Mouse (Mus musculus) megakaryocyte, adult 5-6 weeks (primary cell): ENCODE measurements around the gene Krtcap3. TPM values are rescaled to one million over a fixed set of nuclear protein-coding genes. Genes with fewer than 3 reads are reported as not detected.
A peak's percentile ranks its signal among the peaks of the same experiment; 100 is the strongest.
"Not testable (repeated sequence)": the region's sequence is repeated elsewhere in the genome, so short reads cannot be mapped to it uniquely, and the experiment has no call there.

Experiments
- ATAC-seq: 2 replicates; pipeline ENCODE4 v1.8.0; 2016; ENCODE audit warnings: mild to moderate bottlenecking, inconsistent platforms; ENCODE audit not compliant: poor library complexity, severe bottlenecking
- total RNA-seq, 2 experiments: library from RNA; stranded (forward) in 1 of 2; stranded (reverse) in 1 of 2; fragments of 153-499, 151-499 nt in 1 of 2; fragments of 221-1000, 200-1000 nt in 1 of 2; gene quantifications; 2 replicates each; pipeline versions ENCODE4 v1.2.3 to v1.2.4; 2015 to 2017

Gene Krtcap3
- total RNA-seq (2015) (5.1 and 5.4 TPM in 2 replicates), total RNA-seq (2017) (3.6 and 6.7 TPM in 2 replicates)

- ATAC-seq = peak; percentile 34; the same call in 1 of the 2 replicates
Measured at GRCm38 (mm10) chr5:31251541-31252101, at the start of gene Krtcap3. Krtcap3 (plus strand) TSS chr5:31251691.

DNA sequence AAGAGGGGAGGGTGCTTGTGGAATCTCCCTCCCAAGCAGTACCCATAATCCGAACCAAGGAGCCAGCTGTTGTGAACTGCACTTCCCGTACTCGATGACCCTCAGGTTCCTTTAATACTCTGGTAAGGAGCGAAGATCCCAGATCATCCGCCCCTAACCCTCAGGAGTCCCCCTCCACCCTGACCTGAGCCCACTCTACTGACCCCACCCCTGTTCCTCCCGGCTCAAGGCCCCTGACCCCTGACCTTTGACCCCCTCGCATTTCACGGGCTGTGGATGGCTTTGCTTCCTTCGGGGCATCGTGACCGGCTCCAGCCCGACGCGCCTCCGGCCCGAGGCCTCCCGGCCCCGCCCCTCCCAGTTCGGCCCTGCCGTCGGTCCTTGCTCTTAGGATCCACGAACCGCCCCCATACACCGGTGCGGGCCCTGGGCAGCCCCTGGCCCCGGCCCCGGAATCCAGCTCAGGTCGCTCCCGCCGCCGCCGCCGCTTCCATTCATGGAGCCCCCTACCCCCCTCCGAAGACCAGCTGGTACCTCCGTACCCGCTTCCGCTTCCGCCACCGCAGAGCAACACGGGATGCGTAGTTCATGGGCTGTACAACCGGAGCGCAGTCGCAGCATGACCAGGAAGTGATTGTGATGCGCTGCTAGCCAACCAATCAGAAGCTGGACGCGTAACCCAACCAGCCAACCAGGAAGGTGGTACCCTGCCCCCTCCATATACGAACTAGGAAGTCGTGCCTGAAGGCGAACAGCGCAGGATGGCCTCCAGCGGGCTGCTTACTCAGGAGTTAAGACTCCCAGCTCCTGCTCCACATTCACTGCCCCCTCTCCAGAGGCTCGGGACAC, 49.5 kb upstream of the Krtcap3 start, which contains the start of gene Zfp513:
Zfp513 (minus strand) TSS at position 562 of the 849 bp plus-strand sequence.
- peak; percentile 95 for ATAC-seq

DNA sequence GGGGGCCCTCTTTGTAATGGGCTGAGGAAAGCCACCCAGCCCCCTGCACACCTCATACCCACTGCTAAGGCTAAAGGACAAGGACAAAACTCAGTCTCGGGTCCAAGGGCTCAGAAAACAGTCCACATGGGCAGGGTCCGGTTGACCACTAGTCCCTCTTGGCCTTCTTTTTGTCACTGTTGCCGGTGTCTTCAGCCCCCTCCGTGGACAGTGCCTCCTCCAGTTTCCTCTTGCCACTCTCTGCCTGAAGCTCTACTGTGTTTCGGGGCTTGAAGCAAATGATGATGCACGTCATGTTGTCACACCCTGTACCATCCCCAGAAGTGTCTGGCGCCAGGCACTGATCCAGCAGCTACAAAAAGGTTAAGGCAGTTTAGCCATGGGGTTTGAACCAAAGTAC, 48.6 kb upstream of the Krtcap3 start:
- no peak for ATAC-seq

DNA sequence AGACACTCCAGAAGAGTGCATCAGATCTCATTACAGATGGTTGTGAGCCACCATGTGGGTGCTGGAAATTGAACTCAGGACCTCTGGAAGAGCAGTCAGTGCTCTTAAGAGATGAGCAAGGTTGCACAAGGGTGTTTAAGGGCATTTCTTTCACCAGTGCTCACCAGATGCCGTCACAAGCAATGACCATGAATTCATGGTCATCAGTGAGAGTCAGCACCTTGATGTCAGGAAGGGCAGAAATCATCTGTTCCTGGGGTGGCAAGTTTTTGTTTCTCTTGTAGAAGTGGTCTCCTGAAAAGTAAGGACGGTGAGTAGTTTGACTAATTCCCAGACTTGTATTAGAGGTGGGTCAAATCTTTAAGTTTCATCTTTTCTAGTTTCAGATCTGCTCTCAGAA, 47.6 kb upstream of the Krtcap3 start:
- ATAC-seq = no peak

- no peak for ATAC-seq
Measured at GRCm38 (mm10) chr5:31204421-31204820, 47.1 kb upstream of the Krtcap3 start.

- not testable (repeated sequence) for ATAC-seq
Measured at GRCm38 (mm10) chr5:31216554-31216953, 34.9 kb upstream of the Krtcap3 start.

GRCm38 (mm10) chr5:31218294-31218693, 33.2 kb upstream of the Krtcap3 start:
- ATAC-seq = no peak

- ATAC-seq = no peak
Measured at GRCm38 (mm10) chr5:31219070-31219469, 32.4 kb upstream of the Krtcap3 start.

DNA sequence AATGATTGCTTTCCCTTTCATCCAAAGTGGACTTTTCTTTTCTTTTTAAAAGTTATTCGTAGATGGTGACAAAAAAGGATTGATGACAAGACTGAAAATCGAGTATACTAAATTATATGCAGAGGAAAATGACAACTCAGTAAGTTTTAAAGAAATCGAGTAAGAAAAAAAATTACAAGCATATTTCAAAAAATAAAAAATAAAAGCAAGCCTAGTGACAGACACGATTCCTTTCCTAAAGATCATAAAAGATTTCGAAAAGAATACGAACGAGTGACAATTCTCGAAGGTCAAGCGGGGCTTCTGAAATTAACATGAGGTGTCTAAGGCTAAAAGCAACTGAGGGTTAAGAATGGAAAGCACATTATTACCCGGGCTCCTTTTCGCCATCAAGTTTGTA, 32.0 kb upstream of the Krtcap3 start:
- no peak for ATAC-seq

DNA sequence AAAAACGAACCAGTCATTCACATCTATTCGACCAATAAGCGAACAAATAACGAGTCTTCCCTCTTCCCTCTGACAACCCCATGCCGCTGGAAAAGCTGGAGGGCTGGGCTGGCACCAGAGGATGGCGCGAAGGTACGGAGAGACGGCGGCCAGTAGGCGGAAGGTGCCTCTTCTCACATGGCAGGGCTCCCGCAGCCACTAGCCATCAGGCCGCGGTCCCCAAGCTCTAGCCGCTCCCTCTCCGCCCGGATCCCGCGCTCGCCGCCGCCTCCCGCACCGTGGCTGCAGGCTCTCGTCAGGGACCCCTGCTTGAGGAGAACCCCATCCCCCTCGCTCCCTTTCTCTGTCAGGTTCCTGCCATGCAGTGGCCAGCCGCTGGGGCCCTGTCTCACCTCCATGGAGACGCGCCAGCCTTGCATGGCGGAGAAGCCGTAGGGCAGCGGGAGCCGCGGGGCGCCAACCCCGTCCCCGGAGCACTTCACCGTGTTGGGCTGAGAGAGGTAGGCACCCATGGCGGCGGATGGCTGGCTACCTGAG, 31.5 kb upstream of the Krtcap3 start:
- peak; percentile 43 for ATAC-seq

GRCm38 (mm10) chr5:31220448-31221303, 30.8 kb upstream of the Krtcap3 start, which contains the start of gene Ppm1g:
Ppm1g (minus strand) TSS chr5:31220687.
- ATAC-seq = peak; percentile 98

- no peak for ATAC-seq
Measured at GRCm38 (mm10) chr5:31221304-31221945, 30.1 kb upstream of the Krtcap3 start.

- no peak for ATAC-seq
Measured at GRCm38 (mm10) chr5:31222696-31223095, 28.8 kb upstream of the Krtcap3 start.

- no peak for ATAC-seq
Measured at GRCm38 (mm10) chr5:31226641-31227040, 24.9 kb upstream of the Krtcap3 start.

DNA sequence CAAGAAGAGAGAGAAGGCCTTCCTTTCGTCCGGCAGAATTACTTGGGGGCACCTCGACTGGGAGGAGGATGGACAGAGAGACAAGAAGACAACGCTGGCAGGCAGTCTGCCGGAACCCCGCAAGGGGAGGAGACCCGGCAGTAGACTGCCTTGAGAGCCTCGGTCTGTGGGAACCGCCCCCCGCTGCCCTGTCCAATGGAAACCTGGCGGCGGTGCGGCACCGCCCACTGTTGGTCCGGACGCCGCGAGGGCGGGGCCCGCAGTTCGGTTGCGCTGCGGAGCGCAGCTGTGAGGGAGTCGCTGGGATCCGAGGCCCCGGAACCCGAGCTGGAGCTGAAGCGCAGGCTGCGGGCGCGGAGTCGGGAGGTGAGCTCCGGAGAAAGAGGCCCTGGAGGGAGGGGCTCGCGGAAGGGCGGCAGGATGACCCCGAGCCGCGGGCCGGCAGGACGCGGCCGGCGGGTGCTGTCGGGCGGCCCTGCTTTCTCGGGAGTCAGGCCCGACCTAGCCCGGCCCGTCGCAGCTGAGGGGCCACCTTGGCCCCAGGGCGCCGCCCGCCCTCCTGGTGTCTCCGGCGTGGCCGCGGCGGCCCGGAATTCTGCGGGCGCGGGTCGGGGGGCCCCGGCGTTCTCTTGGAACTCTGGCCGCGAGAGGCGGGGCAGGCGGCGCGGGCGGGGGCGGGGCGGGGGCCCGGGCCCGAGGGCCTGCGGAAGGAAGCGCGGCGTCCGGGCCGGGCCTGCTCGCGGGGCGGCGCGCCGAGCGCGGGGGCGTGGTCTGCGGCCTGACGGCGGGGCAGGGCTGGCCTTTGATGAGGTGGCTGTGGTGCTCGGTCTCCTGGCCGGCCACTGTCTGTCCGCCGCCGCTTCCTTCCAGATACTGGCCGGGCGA, 10.6 kb upstream of the Krtcap3 start, which contains the start of the genes Nrbp1 and Gm9970:
Nrbp1 (plus strand) TSS at position 228 of the 885 bp plus-strand sequence.
Gm9970 (minus strand) TSS at position 596 of the 885 bp plus-strand sequence.
- peak; percentile 95 for ATAC-seq

GRCm38 (mm10) chr5:31241522-31242034, 9.9 kb upstream of the Krtcap3 start:
- ATAC-seq = no peak

DNA sequence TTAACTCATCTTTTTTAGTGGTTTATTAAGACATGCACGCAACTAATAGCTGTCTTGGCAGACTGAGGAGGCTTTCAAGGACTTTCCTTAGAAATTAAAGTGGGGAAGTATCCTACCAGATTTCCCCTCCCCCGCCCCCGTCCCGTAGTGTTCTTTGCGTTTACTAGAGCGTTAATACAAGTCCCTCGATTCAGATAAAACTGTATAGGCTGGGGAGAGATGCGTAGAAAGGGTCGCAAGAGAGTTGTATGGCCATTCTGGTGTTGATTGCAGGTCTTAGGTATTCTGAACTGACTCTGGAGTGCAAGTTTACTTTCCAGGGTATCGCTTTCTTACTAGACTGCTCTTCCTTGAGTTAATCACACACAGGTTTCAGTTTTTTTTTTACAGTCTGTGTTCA, 9.3 kb upstream of the Krtcap3 start:
- no peak for ATAC-seq

DNA sequence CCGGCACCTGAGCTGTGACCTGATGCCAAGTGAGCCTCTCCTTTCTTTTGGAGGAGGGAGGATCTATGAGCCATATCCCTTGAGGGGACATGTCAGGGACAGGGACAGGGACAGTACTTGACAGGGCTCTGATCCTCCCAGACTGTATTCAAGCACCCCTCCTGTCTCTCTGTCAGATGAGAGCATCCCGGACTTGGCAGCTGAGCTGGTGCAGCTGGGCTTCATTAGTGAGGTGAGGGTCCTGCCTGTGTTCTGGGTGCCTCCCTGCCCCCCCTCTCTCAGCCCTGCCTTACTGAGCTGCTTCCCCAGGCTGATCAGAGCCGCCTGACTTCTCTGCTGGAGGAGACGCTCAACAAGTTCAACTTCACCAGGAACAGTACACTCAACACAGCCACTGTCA, 775 bp upstream of the Krtcap3 start:
- ATAC-seq = no peak

GRCm38 (mm10) chr5:31252151-31252550, 660 bp downstream of the Krtcap3 start:
- no peak for ATAC-seq
